Mouse (Mus musculus) liver, embryonic 14.5 days (tissue): ENCODE data around the gene Eps8. TPM values are rescaled to one million over a fixed set of nuclear protein-coding genes. Genes with fewer than 3 reads are reported as not detected.

Source experiments
- ATAC-seq: fragments of 200-750 bp; cut with Nextera tagmentation; 2 replicates; pipeline ENCODE4 v1.8.0; 2017; ENCODE audit warnings: moderate number of reproducible peaks, mild to moderate bottlenecking, moderate library complexity; ENCODE audit not compliant: insufficient read depth
- DNase-seq, 3 experiments: peaks; one replicate each; pipeline ENCODE4 v3.0.0-alpha.2; 2012 to 2013; ENCODE audit warnings: low read depth in 3 of 3, low spot score in 3 of 3
- H3K27ac ChIP-seq: fragments of 300-500 bp; sonication (generic); 2 replicates; pipeline ENCODE4 v1.5.1; 2014; ENCODE audit warnings: moderate library complexity, mild to moderate bottlenecking, control low read depth, inconsistent platforms
- H3K27me3 ChIP-seq: fragments of 300-500 bp; sonication (generic); 2 replicates; pipeline ENCODE4 v1.6.1; 2014; ENCODE audit warnings: mild to moderate bottlenecking, low read length, moderate library complexity; ENCODE audit not compliant: control insufficient read depth, insufficient read depth
- H3K36me3 ChIP-seq: fragments of 300-500 bp; sonication (generic); replicated peaks from 2 replicates; pipeline ENCODE4 v1.6.1; 2014; ENCODE audit warnings: low read depth; ENCODE audit not compliant: control insufficient read depth, insufficient read depth
- H3K4me1 ChIP-seq, 2 experiments: fragments of 200-500 bp in 1 of 2; fragments of 300-500 bp in 1 of 2; sonication (generic) in 1 of 2; replicated peaks; 2 replicates each; pipeline ENCODE4 v1.6.1; 2012 to 2014; ENCODE audit warnings: antibody characterized with exemption in 1 of 2, inconsistent platforms in 1 of 2, low read length in 1 of 2; ENCODE audit not compliant: control insufficient read depth in 2 of 2, insufficient read depth in 2 of 2
- H3K4me2 ChIP-seq: fragments of 300-500 bp; sonication (generic); 2 replicates; pipeline ENCODE4 v1.6.1; 2014; ENCODE audit warnings: low read depth, mild to moderate bottlenecking, control low read depth, moderate library complexity
- H3K4me3 ChIP-seq, 2 experiments: fragments of 200-500 bp in 1 of 2; fragments of 300-500 bp in 1 of 2; sonication (generic) in 1 of 2; 2 replicates each; pipeline ENCODE4 v1.5.1; 2012 to 2014; ENCODE audit warnings: low read depth in 2 of 2, low read length in 2 of 2, mild to moderate bottlenecking in 2 of 2, control low read depth in 1 of 2, inconsistent platforms in 1 of 2, moderate library complexity in 1 of 2; ENCODE audit not compliant: insufficient read depth in 1 of 2
- H3K9ac ChIP-seq: fragments of 300-500 bp; sonication (generic); replicated peaks from 2 replicates; pipeline ENCODE4 v1.6.1; 2014; ENCODE audit warnings: mild to moderate bottlenecking, control low read depth, moderate library complexity
- H3K9me3 ChIP-seq: fragments of 300-500 bp; sonication (generic); 2 replicates; pipeline ENCODE4 v1.6.1; 2016; ENCODE audit warnings: low read length, mixed read lengths; ENCODE audit not compliant: control insufficient read depth
- CTCF ChIP-seq: IDR thresholded peaks from 2 replicates; pipeline ENCODE4 v1.5.1; 2016; ENCODE audit warnings: antibody characterized with exemption, low read depth, control low read depth
- EP300 ChIP-seq: IDR thresholded peaks from 2 replicates; pipeline ENCODE4 v1.6.1; 2016; ENCODE audit warnings: antibody characterized with exemption, low read depth
- WGBS: fragments of 180-500 bp; shearing (Covaris S2); extraction: QIAGEN DNeasy Blood & Tissue Kit; methylation state at CpG from one replicate; pipeline ENCODE4 v1.1.7; 2014; ENCODE audit not compliant: insufficient replicate concordance; 5-methylcytosine and 5-hydroxymethylcytosine counted together
- polyA plus RNA-seq, 2 experiments: library from polyadenylated mRNA; depleted of rRNA in 1 of 2; stranded (reverse) in 1 of 2; unstranded in 1 of 2; fragments of >200 nt; fragmentation: Nextera tagmentation in 1 of 2; extraction: Ambion mirVana in 1 of 2; gene quantifications; 2 replicates each; pipeline versions ENCODE4 v1.2.1 to v1.2.3; 2012 to 2014

Eps8 gene
- polyA plus RNA-seq, 2 experiments: 0.42 to 1.4 TPM

GRCm38 (mm10) chr6:137597442-137598058 lies 57.1 kb downstream of the Eps8 start:
- no peak overlapping the region for H3K4me2 ChIP-seq
- WGBS: 76% methylated on average over 8 of the region's 8 CpGs
- no peak overlapping the region for H3K9ac ChIP-seq
- DNase-seq (no peak), ATAC-seq (peak; percentile 77)
- H3K27ac ChIP-seq: no peak overlapping the region
- no peaks in the 10 kb centered on the region for H3K9me3 ChIP-seq
- no peak for TF ChIP-seq CTCF
- TF ChIP-seq EP300: 0 out of 2 replicates have a peak, but pooled peaks have one; percentile 22
- H3K4me3 ChIP-seq: no peak overlapping the region
- H3K36me3 ChIP-seq: no peaks in the 10 kb centered on the region
- H3K4me1 ChIP-seq: peaks cover 2 to 3% of the 10 kb centered on the region in 2 experiments; a peak in 2 of 4 replicates
- H3K27me3 ChIP-seq: no peaks in the 10 kb centered on the region

- WGBS: 85% methylated on average over 10 of the region's 10 CpGs
Observed at GRCm38 (mm10) chr6:137592582-137592981, 62.1 kb downstream of the Eps8 start.

GRCm38 (mm10) chr6:137589245-137589618 lies 65.4 kb downstream of the Eps8 start:
- no peak for DNase-seq
- H3K9ac ChIP-seq: no peak overlapping the region
- WGBS: 67% methylated on average over 3 of the region's 3 CpGs
- no peaks in the 10 kb centered on the region for H3K27me3 ChIP-seq
- H3K4me1 ChIP-seq: no peaks in the 10 kb centered on the region
- no peaks in the 10 kb centered on the region for H3K36me3 ChIP-seq
- no peak overlapping the region for H3K4me3 ChIP-seq
- no peak overlapping the region for H3K4me2 ChIP-seq
- no peak overlapping the region for H3K27ac ChIP-seq
- no peak for ATAC-seq
- H3K9me3 ChIP-seq: no peaks in the 10 kb centered on the region
- TF ChIP-seq EP300 (no peak), CTCF (no peak)

More at GRCm38 (mm10) chr6:137592582-137592981, 62.1 kb downstream of the Eps8 start:
- ATAC-seq: no peak
- Histone ChIP-seq H3K9ac (no peak overlapping the region), H3K27ac (no peak overlapping the region), H3K4me3 (no peak overlapping the region), H3K27me3 (no peaks in the 10 kb centered on the region), H3K4me1 (peaks cover 2 to 3% of the 10 kb centered on the region in 2 experiments; a peak in 2 of 4 replicates), H3K9me3 (no peaks in the 10 kb centered on the region), H3K36me3 (no peaks in the 10 kb centered on the region), H3K4me2 (no peak overlapping the region)
- DNase-seq: no peak
- TF ChIP-seq CTCF: no peak

- DNase-seq: no peak
- Histone ChIP-seq H3K4me2 (no peak overlapping the region), H3K4me3 (no peak overlapping the region), H3K36me3 (no peaks in the 10 kb centered on the region), H3K9me3 (no peaks in the 10 kb centered on the region), H3K4me1 (no peaks in the 10 kb centered on the region), H3K27ac (no peak overlapping the region), H3K27me3 (no peaks in the 10 kb centered on the region), H3K9ac (no peak overlapping the region)
- no peak for ATAC-seq
- TF ChIP-seq EP300 (no peak), CTCF (no peak)
- 78% methylated on average over 10 of the region's 10 CpGs for WGBS
Observed at GRCm38 (mm10) chr6:137588481-137589244, 66.0 kb downstream of the Eps8 start.

- no peaks in the 10 kb centered on the region for H3K36me3 ChIP-seq
- TF ChIP-seq EP300 (no peak), CTCF (no peak)
- no peak overlapping the region for H3K4me2 ChIP-seq
- no peak for ATAC-seq
- no peaks in the 10 kb centered on the region for H3K27me3 ChIP-seq
- H3K4me3 ChIP-seq: no peak overlapping the region
- H3K27ac ChIP-seq: no peak overlapping the region
- no peaks in the 10 kb centered on the region for H3K9me3 ChIP-seq
- no peak for DNase-seq
- WGBS: 74% methylated on average over 6 of the region's 6 CpGs
- no peaks in the 10 kb centered on the region for H3K4me1 ChIP-seq
- H3K9ac ChIP-seq: no peak overlapping the region
Observed at GRCm38 (mm10) chr6:137587866-137588265, 66.8 kb downstream of the Eps8 start.
